21 mouse cellular contexts compared by ENCODE assay signal in the genomic region with DNA sequence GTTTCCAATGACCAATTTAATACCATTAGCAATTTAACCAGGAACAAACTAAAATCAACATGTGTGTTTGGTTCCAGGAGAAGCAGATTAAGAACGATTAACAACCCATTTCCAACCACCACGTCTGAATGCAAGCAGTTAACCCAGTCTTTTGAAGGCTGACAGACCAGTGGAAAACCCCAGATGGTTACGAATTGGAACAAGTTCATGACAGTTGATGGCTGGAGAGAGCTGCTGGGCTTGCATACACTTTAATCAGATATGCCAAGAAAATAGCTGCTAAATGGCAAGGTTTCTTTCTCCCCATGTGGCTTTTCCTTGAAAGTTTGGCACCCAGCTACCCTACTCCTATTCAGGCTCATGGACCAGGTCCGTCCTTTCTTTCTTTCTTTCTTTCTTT.
"Had no signal": no experiment of that assay in that cellular context is flagged by ENCODE, and none has a peak within 500 bp of the region (broad histone marks: within the 10 kb centered on the region; RNA-seq: fewer than 3 reads in every experiment).

No protein-coding gene starts in this region.

- H3K4me3 ChIP-seq: limb, embryonic 10.5 days; limb, embryonic 13.5 days; liver, embryonic 12.5 days; liver, embryonic 15.5 days; lung, embryonic 15.5 days; megakaryocyte, embryonic 14.5 days; midbrain, embryonic 10.5 days; midbrain, embryonic 13.5 days; myocyte; neural tube, embryonic 13.5 days had no signal

- H3K27me3 ChIP-seq: limb, embryonic 13.5 days; liver, embryonic 12.5 days; liver, embryonic 15.5 days; lung, embryonic 15.5 days; megakaryocyte, embryonic 14.5 days; midbrain, embryonic 13.5 days; neural tube, embryonic 13.5 days had no signal

- H3K27ac ChIP-seq: limb, embryonic 10.5 days; limb, embryonic 13.5 days; liver, embryonic 12.5 days; liver, embryonic 15.5 days; lung, embryonic 15.5 days; midbrain, embryonic 10.5 days; midbrain, embryonic 13.5 days; neural tube, embryonic 13.5 days; stomach, postnatal 0 days had no signal

- H3K4me2 ChIP-seq: limb, embryonic 13.5 days; liver, embryonic 12.5 days; liver, embryonic 15.5 days; lung, embryonic 15.5 days; midbrain, embryonic 13.5 days; neural tube, embryonic 13.5 days had no signal

- H3K9ac ChIP-seq: limb, embryonic 13.5 days; liver, embryonic 12.5 days; liver, embryonic 15.5 days; lung, embryonic 15.5 days; midbrain, embryonic 13.5 days; neural tube, embryonic 13.5 days had no signal

- H3K36me3 ChIP-seq: liver, embryonic 12.5 days; liver, embryonic 15.5 days; midbrain, embryonic 10.5 days; midbrain, embryonic 13.5 days had no signal

- ATAC-seq: liver, embryonic 12.5 days; midbrain, embryonic 13.5 days; midbrain, embryonic 16.5 days had no signal

- DNase-seq: kidney, postnatal 14 days; kidney, postnatal 4 days; liver; lung, adult 18-20 months; lung, postnatal 10 days; lung, postnatal 36 days; thymus, adult 2 months; thymus, postnatal 14 days; thymus, postnatal 4 days had no signal

- H3K9me3 ChIP-seq: limb, embryonic 10.5 days; liver, embryonic 12.5 days; liver, embryonic 15.5 days; lung, embryonic 15.5 days had no signal

- H3K4me1 ChIP-seq: liver, embryonic 12.5 days; liver, embryonic 15.5 days; megakaryocyte, embryonic 14.5 days; midbrain, embryonic 13.5 days had no signal
